Comparison of ENCODE assay signal across 31 mouse cellular contexts in the genomic region with DNA sequence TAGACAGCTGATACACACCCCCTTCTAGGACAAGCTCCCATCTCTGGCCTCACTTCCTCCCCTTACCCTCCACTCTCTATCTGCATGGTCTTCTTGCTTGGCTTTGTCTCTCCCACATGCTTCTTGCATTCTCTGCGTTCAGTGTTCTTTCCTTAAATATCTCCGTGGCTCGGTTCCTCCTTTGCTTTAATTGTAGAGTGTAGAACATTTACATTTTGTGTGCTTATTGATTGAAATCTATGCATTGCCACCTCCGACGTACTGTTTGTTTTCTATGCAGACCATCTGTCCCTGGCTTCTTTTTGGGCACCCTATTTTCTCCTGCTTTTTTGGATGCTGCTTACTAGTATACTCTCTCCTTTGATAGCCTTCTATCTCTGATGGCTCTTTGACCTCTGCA. TPM values are rescaled to one million over a fixed set of nuclear protein-coding genes. Genes with fewer than 3 reads are reported as not detected.
"Had no signal": no experiment of that assay in that cellular context is flagged by ENCODE, and none has a peak within 500 bp of the region (broad histone marks: within the 10 kb centered on the region; RNA-seq: fewer than 3 reads in every experiment).

No protein-coding gene starts in this region.

- H3K4me2 ChIP-seq: heart, embryonic 11.5 days; heart, embryonic 13.5 days; heart, embryonic 15.5 days; hindbrain, embryonic 13.5 days; hindbrain, embryonic 15.5 days; kidney, embryonic 15.5 days; limb, embryonic 13.5 days; limb, embryonic 15.5 days; liver, embryonic 12.5 days had no signal

- H3K9ac ChIP-seq: heart, embryonic 13.5 days; heart, embryonic 15.5 days; hindbrain, embryonic 13.5 days; hindbrain, embryonic 15.5 days; kidney, embryonic 15.5 days; limb, embryonic 13.5 days; limb, embryonic 15.5 days; liver, embryonic 12.5 days; liver, embryonic 14.5 days had no signal

- ATAC-seq: hindbrain, postnatal 0 days; intestine, embryonic 16.5 days; liver, embryonic 12.5 days had no signal

- H3K27ac ChIP-seq: heart, adult 2 months; heart, embryonic 13.5 days; heart, embryonic 15.5 days; hindbrain, embryonic 13.5 days; hindbrain, embryonic 15.5 days; hindbrain, postnatal 0 days; kidney, embryonic 15.5 days; kidney, postnatal 0 days; limb, embryonic 13.5 days; limb, embryonic 15.5 days; liver, embryonic 12.5 days; liver, embryonic 14.5 days had no signal

- H3K36me3 ChIP-seq: heart, embryonic 13.5 days; heart, embryonic 15.5 days; hindbrain, embryonic 13.5 days; hindbrain, embryonic 15.5 days; kidney, embryonic 15.5 days; limb, embryonic 13.5 days; limb, embryonic 15.5 days; liver, embryonic 12.5 days had no signal

- H3K4me1 ChIP-seq: heart, embryonic 13.5 days; heart, embryonic 15.5 days; hindbrain, embryonic 13.5 days; hindbrain, embryonic 15.5 days; kidney, embryonic 15.5 days; limb, embryonic 13.5 days; limb, embryonic 15.5 days; liver, embryonic 12.5 days had no signal

- H3K9me3 ChIP-seq: heart, embryonic 13.5 days; heart, embryonic 15.5 days; hindbrain, embryonic 13.5 days; hindbrain, embryonic 15.5 days; kidney, embryonic 15.5 days; limb, embryonic 13.5 days; limb, embryonic 15.5 days; liver, embryonic 12.5 days had no signal

- H3K27me3 ChIP-seq: heart, embryonic 15.5 days; hindbrain, embryonic 13.5 days; hindbrain, embryonic 15.5 days; kidney, embryonic 15.5 days; limb, embryonic 13.5 days; limb, embryonic 15.5 days; liver, embryonic 12.5 days had no signal

- H3K4me3 ChIP-seq: heart, adult 2 months; heart, embryonic 13.5 days; heart, embryonic 15.5 days; hindbrain, embryonic 13.5 days; hindbrain, embryonic 15.5 days; kidney, embryonic 15.5 days; limb, embryonic 13.5 days; limb, embryonic 15.5 days; liver, embryonic 12.5 days had no signal

- DNase-seq: gastrocnemius, postnatal 14 days; gastrocnemius, postnatal 36 days; heart, adult 11 months; heart, adult 2 months; heart, postnatal 14 days; heart, postnatal 36 days; kidney, adult 11 months; kidney, adult 2 months; kidney, adult 9 months; kidney, postnatal 14 days; kidney, postnatal 36 days; layer of hippocampus, adult 9-11 months; layer of hippocampus, postnatal 36 days; left cerebral cortex, postnatal 4 days had no signal

RNA-seq across cellular contexts. Expression of gene Gm19410, which starts 9.4 kb away (rescaled TPM):
- total RNA-seq: hematopoietic stem cell, adult 5-6 weeks; liver, adult 2 months had no signal
- polyA plus RNA-seq: hindbrain, embryonic 11.5 days; large intestine, adult 2 months; liver, adult 2 months had no signal
